Mouse (Mus musculus) T-cell, adult 2 months (primary cell): Measurements from ENCODE around the gene Ngly1.
"Not testable (repeated sequence)": the region's sequence is repeated elsewhere in the genome, so short reads cannot be mapped to it uniquely, and the experiment has no call there.

Source experiments
- DNase-seq: peaks from one replicate; pipeline ENCODE4 v3.0.0; 2022; ENCODE audit warnings: low spot score

Gene Ngly1

GRCm38 (mm10) chr14:16260541-16260940 lies 11.5 kb downstream of the Ngly1 start:
- DNase-seq = no peak

- DNase-seq = no peak
These were observed 12.8 kb downstream of the Ngly1 start for GRCm38 (mm10) chr14:16261869-16262268.

- no peak for DNase-seq
These were observed 17.9 kb downstream of the Ngly1 start for GRCm38 (mm10) chr14:16267028-16267427.

- DNase-seq = no peak
These were observed 20.7 kb downstream of the Ngly1 start for GRCm38 (mm10) chr14:16269776-16270175.

- no peak for DNase-seq
These were observed 24.6 kb downstream of the Ngly1 start for GRCm38 (mm10) chr14:16273677-16274076.

- DNase-seq = no peak
These were observed 30.1 kb downstream of the Ngly1 start for GRCm38 (mm10) chr14:16279196-16279595.

- DNase-seq = no peak
These were observed 34.9 kb downstream of the Ngly1 start for GRCm38 (mm10) chr14:16283966-16284365.

GRCm38 (mm10) chr14:16292371-16292770 lies 43.3 kb downstream of the Ngly1 start:
- no peak for DNase-seq

- no peak for DNase-seq
These were observed 43.9 kb downstream of the Ngly1 start for GRCm38 (mm10) chr14:16293015-16293414.

- DNase-seq = no peak
These were observed 44.8 kb downstream of the Ngly1 start for GRCm38 (mm10) chr14:16293921-16294320.

- no peak for DNase-seq
These were observed 47.9 kb downstream of the Ngly1 start for GRCm38 (mm10) chr14:16296816-16297468.

- DNase-seq = no peak
These were observed 52.7 kb downstream of the Ngly1 start for GRCm38 (mm10) chr14:16301735-16302134.

- DNase-seq = no peak
These were observed 53.6 kb downstream of the Ngly1 start for GRCm38 (mm10) chr14:16302688-16303087.

GRCm38 (mm10) chr14:16310791-16311190 lies 61.7 kb downstream of the Ngly1 start:
- no peak for DNase-seq

- DNase-seq = no peak
These were observed 63.5 kb downstream of the Ngly1 start for GRCm38 (mm10) chr14:16312599-16312998.

- not testable (repeated sequence) for DNase-seq
These were observed 64.0 kb downstream of the Ngly1 start for GRCm38 (mm10) chr14:16313073-16313472.

- no peak for DNase-seq
These were observed 64.9 kb downstream of the Ngly1 start for GRCm38 (mm10) chr14:16313936-16314521.

GRCm38 (mm10) chr14:16314842-16315241 lies 65.8 kb downstream of the Ngly1 start:
- DNase-seq = no peak

GRCm38 (mm10) chr14:16316715-16317114 lies 67.6 kb downstream of the Ngly1 start:
- DNase-seq = no peak

GRCm38 (mm10) chr14:16319818-16320217 lies 70.7 kb downstream of the Ngly1 start:
- DNase-seq = no peak

- DNase-seq = no peak
These were observed 75.3 kb downstream of the Ngly1 start for GRCm38 (mm10) chr14:16324394-16324793.

- no peak for DNase-seq
These were observed 76.1 kb downstream of the Ngly1 start for GRCm38 (mm10) chr14:16325208-16325607.

GRCm38 (mm10) chr14:16328531-16328930 lies 79.5 kb downstream of the Ngly1 start:
- no peak for DNase-seq

- DNase-seq = no peak
These were observed 79.9 kb downstream of the Ngly1 start for GRCm38 (mm10) chr14:16328959-16329480.
